Mouse (Mus musculus) heart, embryonic 13.5 days (tissue): ENCODE measurements around the gene Npat. TPM values are rescaled to one million over a fixed set of nuclear protein-coding genes. Genes with fewer than 3 reads are reported as not detected.

ENCODE experiments used
- ATAC-seq: fragments of 200-750 bp; cut with Nextera tagmentation; 2 replicates; pipeline ENCODE4 v1.8.0; 2017; ENCODE audit warnings: moderate TSS enrichment; ENCODE audit not compliant: insufficient number of reproducible peaks, low FRiP score, low TSS enrichment; ENCODE audit errors: extremely low read depth
- H3K27ac ChIP-seq: fragments of 300-500 bp; sonication (generic); replicated peaks from 2 replicates; pipeline ENCODE4 v1.5.1; 2015; ENCODE audit warnings: moderate library complexity, mild to moderate bottlenecking, inconsistent platforms
- H3K27me3 ChIP-seq: fragments of 300-500 bp; sonication (generic); replicated peaks from 2 replicates; pipeline ENCODE4 v1.6.1; 2015; ENCODE audit warnings: mild to moderate bottlenecking, inconsistent platforms
- H3K36me3 ChIP-seq: fragments of 300-500 bp; sonication (generic); 2 replicates; pipeline ENCODE4 v1.6.1; 2015; ENCODE audit warnings: mild to moderate bottlenecking, inconsistent platforms
- H3K4me1 ChIP-seq: fragments of 300-500 bp; sonication (generic); 2 replicates; pipeline ENCODE4 v1.6.1; 2015; ENCODE audit warnings: inconsistent platforms
- H3K4me2 ChIP-seq: fragments of 300-500 bp; sonication (generic); 2 replicates; pipeline ENCODE4 v1.6.1; 2015; ENCODE audit warnings: inconsistent platforms, mild to moderate bottlenecking, moderate library complexity
- H3K4me3 ChIP-seq: fragments of 300-500 bp; sonication (generic); 2 replicates; pipeline ENCODE4 v1.5.1; 2015; ENCODE audit warnings: moderate library complexity, mild to moderate bottlenecking, inconsistent platforms
- H3K9ac ChIP-seq: fragments of 300-500 bp; sonication (generic); 2 replicates; pipeline ENCODE4 v1.6.1; 2015; ENCODE audit warnings: inconsistent platforms, mild to moderate bottlenecking, moderate library complexity
- H3K9me3 ChIP-seq: fragments of 300-500 bp; sonication (generic); 2 replicates; pipeline ENCODE4 v1.6.1; 2016; ENCODE audit warnings: inconsistent platforms
- WGBS: fragments of 180-500 bp; shearing (Covaris S2); methylation state at CpG from one replicate; pipeline ENCODE4 v1.1.7; 2015; ENCODE audit warnings: mixed read lengths; 5-methylcytosine and 5-hydroxymethylcytosine counted together
- polyA plus RNA-seq: library from polyadenylated mRNA; unstranded; fragments of >200 nt; fragmentation: Nextera tagmentation; extraction: Ambion mirVana; gene quantifications from 2 replicates; pipeline ENCODE4 v1.2.1, GENCODE M21; 2015

Gene Npat
- polyA plus RNA-seq, 1 experiment from 2014 or later = 12.4 TPM

DNA sequence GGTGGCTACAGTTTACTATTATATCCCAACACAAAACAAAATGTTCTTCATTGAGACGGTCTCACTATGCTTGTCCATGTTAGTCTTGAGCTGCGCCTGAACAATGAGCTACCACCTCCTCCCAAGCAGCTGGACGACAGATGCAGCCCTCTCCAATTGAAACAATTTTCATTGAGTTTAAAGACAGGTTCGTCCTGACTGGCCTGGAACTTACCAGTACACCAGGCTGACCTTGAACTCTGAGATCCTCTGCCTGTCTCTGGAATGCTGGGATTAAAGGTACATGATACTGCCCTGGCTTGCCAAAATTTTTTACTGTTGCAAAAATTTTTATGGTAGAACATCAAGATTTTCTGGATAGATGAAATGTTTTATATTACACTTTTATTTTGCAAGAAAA is 77.4 kb downstream of the Npat start:
- ATAC-seq = no peak
- Histone ChIP-seq H3K27me3 (no peaks in the 10 kb centered on the region), H3K4me1 (peaks cover 13% of the 10 kb centered on the region), H3K9ac (no peak overlapping the region), H3K27ac (no peak overlapping the region), H3K4me2 (no peak overlapping the region), H3K36me3 (peaks cover 45% of the 10 kb centered on the region), H3K9me3 (no peaks in the 10 kb centered on the region), H3K4me3 (no peak overlapping the region)
- 84% methylated on average over 4 of the region's 4 CpGs for WGBS

DNA sequence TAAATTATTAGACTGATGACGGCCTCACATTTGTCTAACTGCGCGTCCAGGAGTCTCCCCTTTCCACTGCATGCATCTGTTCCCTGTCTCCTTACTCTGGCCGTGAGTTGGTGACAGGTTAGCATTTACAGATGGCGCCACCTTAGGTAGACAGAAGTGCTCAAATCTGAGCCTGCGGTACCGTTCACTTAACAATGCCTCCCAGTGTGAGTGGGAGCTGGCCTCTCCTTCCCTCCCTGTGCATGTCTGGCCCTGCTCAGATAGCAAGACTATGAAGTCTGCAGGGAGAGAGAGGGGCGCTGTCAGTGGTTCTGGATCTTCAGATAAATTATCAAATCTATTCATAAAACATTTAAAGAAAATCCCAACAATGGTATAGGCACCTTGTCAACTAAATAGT is 78.4 kb downstream of the Npat start:
- ATAC-seq = no peak
- H3K9ac ChIP-seq = 0 out of 2 replicates have a peak overlapping the region, but pooled peaks have one; percentile 24
- no peaks in the 10 kb centered on the region for H3K9me3 ChIP-seq
- H3K4me2 ChIP-seq = no peak overlapping the region
- 37% methylated on average over 8 of the region's 8 CpGs for WGBS
- peak overlapping the region; percentile 58 for H3K27ac ChIP-seq
- H3K4me1 ChIP-seq = peaks cover 10% of the 10 kb centered on the region
- H3K27me3 ChIP-seq = no peaks in the 10 kb centered on the region
- peaks cover 53% of the 10 kb centered on the region for H3K36me3 ChIP-seq
- no peak overlapping the region for H3K4me3 ChIP-seq

Other genes with a start within 250 kb of the Npat start
- gene Exph5, start 235.4 kb upstream of the Npat start, polyA plus RNA-seq = 0.23 and 0.51 TPM in 2 replicates
- 21.0 and 21.6 TPM in 2 replicates for gene Kdelc2, start 153.0 kb upstream of the Npat start, polyA plus RNA-seq
- gene 4930550C14Rik, start 134.7 kb upstream of the Npat start, polyA plus RNA-seq = 0.36 and 0.41 TPM in 2 replicates
- 6.0 and 7.8 TPM in 2 replicates for gene Atm, start 307 bp upstream of the Npat start, polyA plus RNA-seq
- gene Acat1, start 73.3 kb downstream of the Npat start, polyA plus RNA-seq = 172 and 183 TPM in 2 replicates
- 21.4 and 26.2 TPM in 2 replicates for gene Cul5, start 133.0 kb downstream of the Npat start, polyA plus RNA-seq
- 0.36 TPM in 2 replicates for gene Rab39, start 169.2 kb downstream of the Npat start, polyA plus RNA-seq
- gene Slc35f2, start 234.5 kb downstream of the Npat start, polyA plus RNA-seq = 0.68 and 0.75 TPM in 2 replicates